Mouse (Mus musculus) heart, embryonic 14.5 days (tissue): ENCODE data around the gene Arl16. TPM values are rescaled to one million over a fixed set of nuclear protein-coding genes. Genes with fewer than 3 reads are reported as not detected.
A peak's percentile ranks its signal among the peaks of the same experiment; 100 is the strongest.

Source experiments
- ATAC-seq: fragments of 200-750 bp; cut with Nextera tagmentation; 2 replicates; pipeline ENCODE4 v1.8.0; 2017; ENCODE audit warnings: low read depth, moderate TSS enrichment; ENCODE audit not compliant: insufficient number of reproducible peaks, insufficient read depth, low FRiP score
- H3K27ac ChIP-seq, 2 experiments: fragments of 200-500 bp in 1 of 2; fragments of 300-500 bp in 1 of 2; sonication (generic) in 1 of 2; replicated peaks in 1 of 2; 2 replicates each; pipeline ENCODE4 v1.5.1; 2012 to 2014; ENCODE audit warnings: low read depth in 2 of 2, low read length in 2 of 2, control low read depth in 1 of 2, mild to moderate bottlenecking in 1 of 2, mixed read lengths in 1 of 2; ENCODE audit not compliant: control insufficient read depth in 1 of 2, insufficient read depth in 1 of 2
- H3K27me3 ChIP-seq: fragments of 300-500 bp; sonication (generic); 2 replicates; pipeline ENCODE4 v1.6.1; 2014; ENCODE audit warnings: mild to moderate bottlenecking, low read length, control low read depth; ENCODE audit not compliant: control insufficient read depth, insufficient read depth
- H3K36me3 ChIP-seq: fragments of 300-500 bp; sonication (generic); 2 replicates; pipeline ENCODE4 v1.6.1; 2014; ENCODE audit warnings: mild to moderate bottlenecking, control low read depth, low read length, mixed read lengths; ENCODE audit not compliant: control insufficient read depth, insufficient read depth
- H3K4me1 ChIP-seq, 2 experiments: fragments of 200-500 bp in 1 of 2; fragments of 300-500 bp in 1 of 2; sonication (generic) in 1 of 2; 2 replicates each; pipeline ENCODE4 v1.6.1; 2012 to 2014; ENCODE audit warnings: low read length in 2 of 2, control low read depth in 1 of 2, mixed read lengths in 1 of 2; ENCODE audit not compliant: control insufficient read depth in 2 of 2, insufficient read depth in 2 of 2
- H3K4me2 ChIP-seq: fragments of 300-500 bp; sonication (generic); 2 replicates; pipeline ENCODE4 v1.6.1; 2014; ENCODE audit warnings: mild to moderate bottlenecking, low read length
- H3K4me3 ChIP-seq, 2 experiments: fragments of 200-500 bp in 1 of 2; fragments of 300-500 bp in 1 of 2; sonication (generic) in 1 of 2; 2 replicates each; pipeline ENCODE4 v1.5.1; 2012 to 2014; ENCODE audit warnings: low read length in 2 of 2, mild to moderate bottlenecking in 2 of 2, control low read depth in 1 of 2, low read depth in 1 of 2, moderate library complexity in 1 of 2; ENCODE audit not compliant: control insufficient read depth in 1 of 2, insufficient read depth in 1 of 2
- H3K9ac ChIP-seq: fragments of 300-500 bp; sonication (generic); 2 replicates; pipeline ENCODE4 v1.6.1; 2014; ENCODE audit warnings: mild to moderate bottlenecking, low read length
- H3K9me3 ChIP-seq: fragments of 300-500 bp; sonication (generic); 2 replicates; pipeline ENCODE4 v1.6.1; 2016; ENCODE audit warnings: low read length, control low read depth; ENCODE audit not compliant: control insufficient read depth
- WGBS: fragments of 180-500 bp; shearing (Covaris S2); extraction: QIAGEN DNeasy Blood & Tissue Kit; methylation state at CpG from one replicate; pipeline ENCODE4 v1.1.7; 2014; 5-methylcytosine and 5-hydroxymethylcytosine counted together
- polyA plus RNA-seq: library from polyadenylated mRNA; unstranded; fragments of >200 nt; fragmentation: Nextera tagmentation; extraction: Ambion mirVana; gene quantifications from 2 replicates; pipeline ENCODE4 v1.2.1, GENCODE M21; 2014

Arl16 gene
- polyA plus RNA-seq, 1 experiment from 2014 or later: 44.4 TPM

DNA sequence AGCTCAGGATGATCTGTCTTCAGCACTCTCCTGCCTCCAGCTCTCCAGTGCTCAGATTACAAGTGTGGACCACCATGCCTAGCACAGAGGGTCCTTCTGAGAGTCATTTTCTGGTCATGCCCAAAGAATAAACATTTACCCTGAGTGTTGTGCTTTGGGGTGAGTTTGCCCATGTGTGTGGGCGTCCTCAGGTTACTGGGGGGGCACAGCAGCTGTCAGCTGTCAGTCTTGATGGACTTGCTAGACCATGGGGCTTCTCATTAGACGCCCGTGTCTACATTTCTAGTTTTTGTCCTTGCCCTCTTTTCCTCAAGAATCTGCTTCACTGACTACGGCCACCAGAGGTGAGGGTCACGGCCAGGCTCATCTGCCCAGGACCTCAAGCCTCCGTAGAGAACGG is 20.2 kb downstream of the Arl16 start:
- no peak for ATAC-seq
- H3K27me3 ChIP-seq: no peaks in the 10 kb centered on the region
- H3K27ac ChIP-seq: no peak overlapping the region
- H3K9ac ChIP-seq: no peak overlapping the region
- no peaks in the 10 kb centered on the region for H3K9me3 ChIP-seq
- no peaks in the 10 kb centered on the region for H3K36me3 ChIP-seq
- H3K4me3 ChIP-seq: no peak overlapping the region
- H3K4me1 ChIP-seq: no peaks in the 10 kb centered on the region
- H3K4me2 ChIP-seq: no peak overlapping the region
- WGBS: 82% methylated on average over 7 of the region's 7 CpGs

GRCm38 (mm10) chr11:120445475-120445874 is 21.9 kb downstream of the Arl16 start:
- Histone ChIP-seq H3K9me3 (no peaks in the 10 kb centered on the region), H3K27ac (no peak overlapping the region), H3K4me3 (no peak overlapping the region), H3K27me3 (no peaks in the 10 kb centered on the region), H3K9ac (no peak overlapping the region), H3K4me2 (no peak overlapping the region), H3K36me3 (no peaks in the 10 kb centered on the region), H3K4me1 (no peaks in the 10 kb centered on the region)
- ATAC-seq: no peak
- 46% methylated on average over 3 of the region's 3 CpGs for WGBS

DNA sequence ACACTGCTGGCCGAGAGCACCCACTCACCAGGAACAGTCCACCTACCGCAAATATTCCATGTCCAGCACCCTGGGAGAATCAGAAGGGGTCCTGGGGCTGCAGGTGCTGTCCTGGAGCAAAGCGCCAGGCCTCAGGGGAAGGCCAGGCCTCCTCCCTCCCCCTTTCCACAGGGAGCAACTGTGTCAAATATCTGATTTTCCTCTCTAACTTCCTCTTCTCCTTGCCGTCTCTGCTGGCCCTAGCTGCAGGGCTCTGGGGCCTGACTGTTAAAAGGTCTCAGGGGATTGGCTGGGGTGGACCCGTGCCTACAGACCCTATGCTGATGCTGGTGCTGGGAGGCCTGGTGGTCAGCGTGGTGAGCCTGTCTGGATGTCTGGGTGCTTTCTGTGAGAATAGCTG is 23.3 kb downstream of the Arl16 start:
- WGBS: 56% methylated on average over 6 of the region's 6 CpGs
- H3K9ac ChIP-seq: no peak overlapping the region
- no peaks in the 10 kb centered on the region for H3K27me3 ChIP-seq
- H3K27ac ChIP-seq: no peak overlapping the region
- no peaks in the 10 kb centered on the region for H3K4me1 ChIP-seq
- no peak overlapping the region for H3K4me3 ChIP-seq
- no peaks in the 10 kb centered on the region for H3K9me3 ChIP-seq
- H3K4me2 ChIP-seq: no peak overlapping the region
- no peak for ATAC-seq
- H3K36me3 ChIP-seq: no peaks in the 10 kb centered on the region

DNA sequence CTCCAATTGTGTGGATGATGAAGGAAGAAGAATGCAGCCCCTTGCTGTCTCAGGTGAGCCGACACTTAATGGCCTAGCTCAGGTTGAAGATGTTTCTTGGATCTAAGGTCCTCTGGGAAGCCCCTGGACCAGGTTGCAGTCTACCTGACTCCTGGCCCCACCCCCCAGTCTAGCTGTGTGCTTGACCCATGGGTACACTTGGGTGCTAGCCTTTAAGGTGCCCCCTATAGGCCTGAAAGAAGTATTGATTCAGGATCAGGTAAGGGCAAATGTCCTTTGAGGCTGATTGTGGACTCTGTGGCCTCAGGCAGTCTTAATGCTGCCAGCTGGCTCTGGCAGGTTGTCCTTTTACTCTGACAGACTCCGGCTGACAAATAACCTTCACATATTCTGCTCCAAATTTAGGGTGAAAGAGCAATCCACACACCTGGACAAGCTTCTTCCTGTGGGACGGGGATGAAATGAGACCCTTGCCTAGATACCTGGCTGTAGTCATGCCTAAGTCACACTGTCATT is 24.6 kb downstream of the Arl16 start:
- no peaks in the 10 kb centered on the region for H3K36me3 ChIP-seq
- 87% methylated on average over 3 of the region's 3 CpGs for WGBS
- H3K4me1 ChIP-seq: no peaks in the 10 kb centered on the region
- no peak overlapping the region for H3K4me3 ChIP-seq
- H3K27me3 ChIP-seq: no peaks in the 10 kb centered on the region
- no peak overlapping the region for H3K9ac ChIP-seq
- no peak for ATAC-seq
- H3K4me2 ChIP-seq: no peak overlapping the region
- no peaks in the 10 kb centered on the region for H3K9me3 ChIP-seq
- H3K27ac ChIP-seq: no peak overlapping the region

- 80% methylated on average over 3 of the region's 3 CpGs for WGBS
- H3K36me3 ChIP-seq: no peaks in the 10 kb centered on the region
- H3K9me3 ChIP-seq: no peaks in the 10 kb centered on the region
- no peak within 1 kb of the TSS for H3K4me2 ChIP-seq
- ATAC-seq: no peak
- H3K27me3 ChIP-seq: no peaks in the 10 kb centered on the region
- H3K9ac ChIP-seq: no peak within 1 kb of the TSS
- H3K27ac ChIP-seq: no peak within 1 kb of the TSS
- no peaks in the 10 kb centered on the region for H3K4me1 ChIP-seq
- H3K4me3 ChIP-seq: no peak within 1 kb of the TSS
Measured at GRCm38 (mm10) chr11:120442344-120442743, 25.1 kb downstream of the Arl16 start, which contains the start of gene Tspan10. Tspan10 (plus strand) TSS chr11:120442644.

DNA sequence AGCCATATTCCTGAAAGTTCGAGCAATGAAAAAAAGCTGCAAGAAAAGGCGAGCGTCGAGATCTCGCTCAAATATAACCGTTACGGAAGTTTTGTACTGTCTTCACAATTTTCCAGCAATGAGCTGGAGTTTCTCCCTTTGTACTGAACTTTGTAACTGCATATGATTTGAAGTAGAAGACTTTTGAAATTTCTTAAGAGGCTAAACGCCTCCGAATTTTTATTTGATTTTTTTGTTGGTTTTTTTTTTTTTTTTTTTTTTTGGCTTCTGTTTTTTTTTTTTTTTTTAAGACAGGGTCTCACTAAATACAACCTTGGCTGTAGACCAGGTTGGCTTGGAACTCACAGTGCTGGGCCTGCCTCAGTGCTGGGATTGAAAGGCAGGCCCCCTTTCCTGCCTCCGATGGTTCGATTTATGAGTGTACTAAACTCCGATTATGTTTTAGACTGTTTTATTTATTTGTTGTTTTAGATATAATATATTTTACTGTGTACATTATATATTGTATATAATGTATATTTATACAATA is 29.5 kb downstream of the Arl16 start:
- H3K4me2 ChIP-seq: peak overlapping the region; percentile 89
- WGBS: 29% methylated on average over 12 of the region's 12 CpGs
- peak overlapping the region; percentile 97 for H3K9ac ChIP-seq
- no peaks in the 10 kb centered on the region for H3K27me3 ChIP-seq
- no peaks in the 10 kb centered on the region for H3K9me3 ChIP-seq
- peaks cover 26% of the 10 kb centered on the region for H3K36me3 ChIP-seq
- peak overlapping the region; percentile 45 to 78; a peak in 2 of 4 replicates for H3K27ac ChIP-seq
- ATAC-seq: no peak
- peak overlapping the region; percentile 45 to 98 for H3K4me3 ChIP-seq
- H3K4me1 ChIP-seq: peaks cover 0 to 12% of the 10 kb centered on the region in 2 experiments; a peak in 2 of 4 replicates

DNA sequence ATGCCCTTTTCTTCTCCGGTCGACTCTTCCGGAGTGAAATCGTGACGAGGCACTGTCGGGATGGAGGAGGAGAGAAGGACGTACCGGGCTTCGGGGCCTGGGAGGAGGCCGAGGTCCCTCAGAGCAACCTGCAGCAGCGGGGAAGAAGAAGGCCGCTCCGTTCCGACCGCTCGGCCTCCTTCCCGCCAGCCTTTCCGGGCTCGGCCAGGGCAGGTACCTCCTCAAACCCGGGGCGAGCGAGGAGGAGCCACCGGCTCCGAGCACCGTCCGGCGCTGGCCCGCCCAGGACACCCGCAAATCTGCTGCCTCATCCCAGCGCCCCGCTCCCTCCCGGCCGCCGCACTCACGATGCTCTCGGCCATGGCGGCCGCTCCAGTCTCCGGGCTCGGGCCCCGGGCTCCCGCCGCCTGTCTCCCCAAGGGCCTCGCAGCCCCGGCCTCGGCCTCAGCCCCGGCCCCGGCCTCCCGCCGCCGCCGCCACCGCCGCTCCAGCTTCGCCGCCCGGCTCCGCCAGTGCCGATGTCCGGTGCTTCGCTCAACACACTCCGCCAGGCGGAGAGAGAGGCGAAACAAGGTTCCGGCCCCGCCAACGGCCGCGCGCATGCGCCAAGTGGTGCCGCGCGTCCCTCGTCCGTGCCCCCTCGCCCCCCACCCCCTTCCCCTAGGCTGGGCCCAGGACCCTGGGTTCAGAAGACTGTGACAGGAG is 30.1 kb downstream of the Arl16 start, which contains the start of gene Nploc4:
Gene Nploc4 (minus strand): TSS at position 557 of the 705 bp plus-strand sequence.
- Histone ChIP-seq H3K27ac (peak within 1 kb of the TSS; percentile 45 to 78), H3K36me3 (peaks cover 32% of the 10 kb centered on the region), H3K4me1 (peaks cover 0 to 12% of the 10 kb centered on the region in 2 experiments; a peak in 2 of 4 replicates), H3K9me3 (no peaks in the 10 kb centered on the region), H3K4me2 (peak within 1 kb of the TSS; percentile 89), H3K4me3 (peak within 1 kb of the TSS; percentile 84 to 98), H3K27me3 (no peaks in the 10 kb centered on the region), H3K9ac (peak within 1 kb of the TSS; percentile 97)
- peak; percentile 82 for ATAC-seq
- WGBS: under 1% methylated on average over 63 of the region's 77 CpGs
